Mouse (Mus musculus) stomach, postnatal 0 days (tissue): ENCODE data around the gene Lyzl6. TPM values are rescaled to one million over a fixed set of nuclear protein-coding genes. Genes with fewer than 3 reads are reported as not detected.
A peak's percentile ranks its signal among the peaks of the same experiment; 100 is the strongest.

Experiments
- ATAC-seq: fragments of 200-750 bp; cut with Nextera tagmentation; 2 replicates; pipeline ENCODE4 v1.8.0; 2017; ENCODE audit not compliant: low FRiP score, low TSS enrichment
- DNase-seq: peaks from one replicate; pipeline ENCODE4 v3.0.0-alpha.2; 2016; ENCODE audit warnings: low spot score
- H3K27ac ChIP-seq: fragments of 300-500 bp; sonication (generic); replicated peaks from 2 replicates; pipeline ENCODE4 v1.5.1; 2014; ENCODE audit warnings: mild to moderate bottlenecking, control low read depth
- H3K27me3 ChIP-seq: fragments of 300-500 bp; sonication (generic); 2 replicates; pipeline ENCODE4 v1.6.1; 2014; ENCODE audit warnings: low read length; ENCODE audit not compliant: control insufficient read depth, insufficient read depth
- H3K36me3 ChIP-seq: fragments of 300-500 bp; sonication (generic); 2 replicates; pipeline ENCODE4 v1.6.1; 2014; ENCODE audit warnings: low read length, mixed read lengths; ENCODE audit not compliant: control insufficient read depth, insufficient read depth
- H3K4me1 ChIP-seq: fragments of 300-500 bp; sonication (generic); replicated peaks from 2 replicates; pipeline ENCODE4 v1.6.1; 2014; ENCODE audit warnings: antibody characterized with exemption; ENCODE audit not compliant: control insufficient read depth, insufficient read depth
- H3K4me2 ChIP-seq: fragments of 300-500 bp; sonication (generic); replicated peaks from 2 replicates; pipeline ENCODE4 v1.6.1; 2014; ENCODE audit warnings: low read depth, mild to moderate bottlenecking, control low read depth, moderate library complexity
- H3K4me3 ChIP-seq: fragments of 300-500 bp; sonication (generic); 2 replicates; pipeline ENCODE4 v1.5.1; 2014; ENCODE audit warnings: low read depth, low read length, control low read depth
- H3K9ac ChIP-seq: fragments of 300-500 bp; sonication (generic); 2 replicates; pipeline ENCODE4 v1.6.1; 2014; ENCODE audit warnings: mild to moderate bottlenecking, low read length, control low read depth, mixed read lengths
- H3K9me3 ChIP-seq: fragments of 300-500 bp; sonication (generic); 2 replicates; pipeline ENCODE4 v1.6.1; 2016; ENCODE audit warnings: low read length; ENCODE audit not compliant: control insufficient read depth
- CTCF ChIP-seq: IDR thresholded peaks from 2 replicates; pipeline ENCODE4 v1.5.1; 2016; ENCODE audit warnings: antibody characterized with exemption, low read depth, mild to moderate bottlenecking, moderate library complexity
- EP300 ChIP-seq: optimal IDR thresholded peaks from 2 replicates; pipeline ENCODE3; 2016; ENCODE audit warnings: antibody characterized with exemption
- WGBS: fragments of 180-500 bp; shearing (Covaris S2); extraction: QIAGEN DNeasy Blood & Tissue Kit; methylation state at CpG from one replicate; pipeline ENCODE4 v1.1.7; 2014; 5-methylcytosine and 5-hydroxymethylcytosine counted together
- polyA plus RNA-seq: library from polyadenylated mRNA; unstranded; fragments of >200 nt; fragmentation: Nextera tagmentation; extraction: Ambion mirVana; gene quantifications from 2 replicates; pipeline ENCODE4 v1.2.1, GENCODE M21; 2015

Gene Lyzl6
- polyA plus RNA-seq, 1 experiment from 2014 or later, result not detected

GRCm38 (mm10) chr11:103658189-103658588 lies 19.5 kb upstream of the Lyzl6 start:
- Histone ChIP-seq H3K4me2 (no peak overlapping the region), H3K9me3 (no peaks in the 10 kb centered on the region), H3K36me3 (no peaks in the 10 kb centered on the region), H3K4me1 (no peaks in the 10 kb centered on the region), H3K27me3 (no peaks in the 10 kb centered on the region), H3K9ac (no peak overlapping the region), H3K27ac (no peak overlapping the region), H3K4me3 (no peak overlapping the region)
- ATAC-seq (no peak), DNase-seq (no peak)
- WGBS, result 78% methylated on average over 7 of the region's 7 CpGs
- no peak for TF ChIP-seq EP300
- no peak for TF ChIP-seq CTCF

- WGBS, result 3% methylated on average over 3 of the region's 3 CpGs
- Histone ChIP-seq H3K36me3 (no peaks in the 10 kb centered on the region), H3K9me3 (no peaks in the 10 kb centered on the region), H3K27me3 (no peaks in the 10 kb centered on the region; the same call in 1 of the 2 replicates), H3K4me3 (no peak overlapping the region), H3K4me1 (no peaks in the 10 kb centered on the region), H3K9ac (no peak overlapping the region), H3K4me2 (no peak overlapping the region), H3K27ac (no peak overlapping the region)
- no peak for TF ChIP-seq CTCF
- no peak for TF ChIP-seq EP300
- ATAC-seq, result no peak
- DNase-seq, result peak; percentile 66
Measured at GRCm38 (mm10) chr11:103656520-103656919, 17.8 kb upstream of the Lyzl6 start.

GRCm38 (mm10) chr11:103653359-103653965 lies 14.8 kb upstream of the Lyzl6 start:
- H3K36me3 ChIP-seq, result no peaks in the 10 kb centered on the region
- peaks cover 14% of the 10 kb centered on the region; the same call in 1 of the 2 replicates for H3K27me3 ChIP-seq
- H3K27ac ChIP-seq, result no peak overlapping the region
- ATAC-seq, result no peak
- no peaks in the 10 kb centered on the region for H3K9me3 ChIP-seq
- no peak for TF ChIP-seq CTCF
- no peak for TF ChIP-seq EP300
- DNase-seq, result peak; percentile 48
- H3K4me1 ChIP-seq, result no peaks in the 10 kb centered on the region
- H3K4me3 ChIP-seq, result no peak overlapping the region
- WGBS, result 55% methylated on average over 10 of the region's 10 CpGs
- no peak overlapping the region for H3K4me2 ChIP-seq
- H3K9ac ChIP-seq, result no peak overlapping the region

GRCm38 (mm10) chr11:103651426-103651825 lies 12.7 kb upstream of the Lyzl6 start:
- no peak overlapping the region for H3K27ac ChIP-seq
- H3K27me3 ChIP-seq, result peaks cover 14% of the 10 kb centered on the region; the same call in 1 of the 2 replicates
- H3K36me3 ChIP-seq, result no peaks in the 10 kb centered on the region
- H3K9ac ChIP-seq, result no peak overlapping the region
- no peak overlapping the region for H3K4me3 ChIP-seq
- no peaks in the 10 kb centered on the region for H3K4me1 ChIP-seq
- no peak for ATAC-seq
- H3K9me3 ChIP-seq, result no peaks in the 10 kb centered on the region
- DNase-seq, result no peak
- WGBS, result 76% methylated on average over 6 of the region's 6 CpGs
- H3K4me2 ChIP-seq, result no peak overlapping the region
- no peak for TF ChIP-seq CTCF
- TF ChIP-seq EP300, result no peak

GRCm38 (mm10) chr11:103649983-103650493 lies 11.3 kb upstream of the Lyzl6 start:
- Histone ChIP-seq H3K4me1 (no peaks in the 10 kb centered on the region), H3K36me3 (no peaks in the 10 kb centered on the region), H3K27ac (no peak overlapping the region), H3K27me3 (peaks cover 14% of the 10 kb centered on the region; the same call in 1 of the 2 replicates), H3K4me3 (peak overlapping the region; percentile 30), H3K9me3 (no peaks in the 10 kb centered on the region), H3K4me2 (peak overlapping the region; percentile 52), H3K9ac (no peak overlapping the region)
- 3% methylated on average over 37 of the region's 37 CpGs for WGBS
- ATAC-seq (no peak), DNase-seq (no peak)
- TF ChIP-seq CTCF (no peak), EP300 (no peak)

- ATAC-seq (no peak; the same call in 1 of the 2 replicates), DNase-seq (peak; percentile 24)
- Histone ChIP-seq H3K4me1 (no peaks in the 10 kb centered on the region), H3K4me3 (peak within 1 kb of the TSS; percentile 30), H3K27me3 (peaks cover 14% of the 10 kb centered on the region; the same call in 1 of the 2 replicates), H3K9ac (no peak within 1 kb of the TSS), H3K9me3 (no peaks in the 10 kb centered on the region), H3K27ac (no peak within 1 kb of the TSS), H3K36me3 (no peaks in the 10 kb centered on the region), H3K4me2 (peak within 1 kb of the TSS; percentile 52)
- TF ChIP-seq CTCF (no peak), EP300 (no peak)
- WGBS, result under 1% methylated on average over 65 of the region's 71 CpGs
Measured at GRCm38 (mm10) chr11:103649301-103649982, 10.8 kb upstream of the Lyzl6 start, which contains the start of gene Rprml. Rprml (plus strand) TSS chr11:103649570.
